Mouse (Mus musculus): Measurements from ENCODE around the gene Zcchc8. TPM values are rescaled to one million over a fixed set of nuclear protein-coding genes. Genes with fewer than 3 reads are reported as not detected.
"Not testable (repeated sequence)": the region's sequence is repeated elsewhere in the genome, so short reads cannot be mapped to it uniquely, and the experiment has no call there.

Gene Zcchc8
- polyA plus RNA-seq (2016; fragmentation: Nextera tagmentation; extraction: Ambion mirVana), result 92.4 and 97.3 TPM in 2 replicates

- Histone ChIP-seq H3K4me1 (peaks cover 24% of the 10 kb centered on the region), H3K9me3 (no peaks in the 10 kb centered on the region), H3K27ac (replicated peaks) (peak within 1 kb of the TSS; percentile 83), H3K4me2 (replicated peaks) (peak within 1 kb of the TSS; percentile 84), H3K36me3 (peaks cover 18% of the 10 kb centered on the region), H3K27me3 (no peaks in the 10 kb centered on the region), H3K9ac (replicated peaks) (peak within 1 kb of the TSS; percentile 88), H3K4me3 (peak within 1 kb of the TSS; percentile 94)
- under 1% methylated on average over 83 of the region's 83 CpGs for WGBS
- peak; percentile 100 for ATAC-seq (ENCODE audit: low FRiP score, low read depth)
Measured at GRCm38 (mm10) chr5:123720328-123721311, at the start of gene Zcchc8. Gene Zcchc8, minus strand, starts transcription at chr5:123721100.

GRCm38 (mm10) chr5:123766455-123766854 is 45.6 kb upstream of the Zcchc8 start:
- H3K4me1 ChIP-seq; H3K9me3 ChIP-seq; H3K4me3 ChIP-seq; H3K27me3 ChIP-seq; H3K9ac ChIP-seq (replicated peaks); H3K4me2 ChIP-seq (replicated peaks); ATAC-seq (ENCODE audit: low FRiP score, low read depth); H3K27ac ChIP-seq (replicated peaks): not testable (repeated sequence)
- peaks cover 64% of the 10 kb centered on the region for H3K36me3 ChIP-seq
- 95% methylated on average over 11 of the region's 11 CpGs for WGBS

GRCm38 (mm10) chr5:123765506-123765905 is 44.6 kb upstream of the Zcchc8 start:
- Histone ChIP-seq H3K4me3 (no peak overlapping the region), H3K9me3 (no peaks in the 10 kb centered on the region), H3K27ac (replicated peaks) (no peak overlapping the region), H3K9ac (replicated peaks) (no peak overlapping the region), H3K36me3 (peaks cover 63% of the 10 kb centered on the region), H3K4me1 (no peaks in the 10 kb centered on the region), H3K27me3 (no peaks in the 10 kb centered on the region), H3K4me2 (replicated peaks) (no peak overlapping the region)
- no peak for ATAC-seq (ENCODE audit: low FRiP score, low read depth)
- WGBS, result 96% methylated on average over 11 of the region's 11 CpGs

GRCm38 (mm10) chr5:123749065-123750064 is 28.5 kb upstream of the Zcchc8 start, which contains the start of the genes Rsrc2 and Kntc1:
Gene Rsrc2, minus strand, starts transcription at chr5:123749414.
Gene Kntc1, plus strand, starts transcription at chr5:123749716.
- Histone ChIP-seq H3K4me1 (peaks cover 28% of the 10 kb centered on the region), H3K4me2 (replicated peaks) (peak within 1 kb of the TSS; percentile 87), H3K4me3 (peak within 1 kb of the TSS; percentile 76), H3K36me3 (peaks cover 21% of the 10 kb centered on the region), H3K27ac (replicated peaks) (peak within 1 kb of the TSS; percentile 98), H3K9ac (replicated peaks) (peak within 1 kb of the TSS; percentile 88), H3K27me3 (no peaks in the 10 kb centered on the region), H3K9me3 (no peaks in the 10 kb centered on the region)
- ATAC-seq (ENCODE audit: low FRiP score, low read depth), result peak; percentile 97
- under 1% methylated on average over 63 of the region's 63 CpGs for WGBS

- H3K4me3 ChIP-seq, result peak overlapping the region; percentile 76
- peaks cover 23% of the 10 kb centered on the region for H3K36me3 ChIP-seq
- peaks cover 28% of the 10 kb centered on the region for H3K4me1 ChIP-seq
- H3K4me2 ChIP-seq (replicated peaks), result peak overlapping the region; percentile 87
- no peaks in the 10 kb centered on the region for H3K9me3 ChIP-seq
- H3K27ac ChIP-seq (replicated peaks), result peak overlapping the region; percentile 98
- under 1% methylated on average over 18 of the region's 18 CpGs for WGBS
- H3K27me3 ChIP-seq, result no peaks in the 10 kb centered on the region
- peak overlapping the region; percentile 88 for H3K9ac ChIP-seq (replicated peaks)
- no peak; the same call in 1 of the 2 replicates for ATAC-seq (ENCODE audit: low FRiP score, low read depth)
Measured at GRCm38 (mm10) chr5:123748339-123749064, 27.6 kb upstream of the Zcchc8 start.

- Histone ChIP-seq H3K4me2 (replicated peaks) (peak overlapping the region; percentile 87), H3K4me3 (peak overlapping the region; percentile 76), H3K4me1 (peaks cover 28% of the 10 kb centered on the region), H3K9me3 (no peaks in the 10 kb centered on the region), H3K36me3 (peaks cover 26% of the 10 kb centered on the region), H3K9ac (replicated peaks) (peak overlapping the region; percentile 88), H3K27me3 (no peaks in the 10 kb centered on the region), H3K27ac (replicated peaks) (no peak overlapping the region)
- no peak for ATAC-seq (ENCODE audit: low FRiP score, low read depth)
- WGBS, result 25% methylated on average over 7 of the region's 7 CpGs
Measured at GRCm38 (mm10) chr5:123747604-123748003, 26.7 kb upstream of the Zcchc8 start.

DNA sequence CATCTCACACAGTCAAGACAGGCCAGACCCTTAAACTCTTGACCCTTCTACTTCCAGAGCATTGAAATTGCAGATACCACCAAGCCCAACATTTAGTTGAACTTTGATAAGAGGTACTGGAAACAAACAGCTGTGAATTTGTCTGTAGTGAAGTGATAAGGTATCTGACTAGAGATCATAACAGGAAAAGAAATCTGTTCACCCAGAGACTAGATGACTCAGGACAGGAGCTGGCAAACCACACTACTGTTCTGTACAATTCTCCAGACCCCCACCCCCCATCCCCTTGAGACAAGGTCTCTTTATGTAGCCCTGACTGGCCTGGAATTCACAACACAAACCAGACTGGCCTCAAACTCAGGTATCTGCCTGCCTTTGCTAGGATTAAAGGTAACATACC is 25.4 kb upstream of the Zcchc8 start:
- Histone ChIP-seq H3K4me2 (replicated peaks) (peak overlapping the region; percentile 87), H3K36me3 (peaks cover 26% of the 10 kb centered on the region), H3K9me3 (no peaks in the 10 kb centered on the region), H3K4me3 (peak overlapping the region; percentile 76), H3K27me3 (no peaks in the 10 kb centered on the region), H3K27ac (replicated peaks) (no peak overlapping the region), H3K4me1 (peaks cover 28% of the 10 kb centered on the region), H3K9ac (replicated peaks) (0 out of 2 replicates have a peak overlapping the region, but pooled peaks have one; percentile 17)
- ATAC-seq (ENCODE audit: low FRiP score, low read depth), result no peak

DNA sequence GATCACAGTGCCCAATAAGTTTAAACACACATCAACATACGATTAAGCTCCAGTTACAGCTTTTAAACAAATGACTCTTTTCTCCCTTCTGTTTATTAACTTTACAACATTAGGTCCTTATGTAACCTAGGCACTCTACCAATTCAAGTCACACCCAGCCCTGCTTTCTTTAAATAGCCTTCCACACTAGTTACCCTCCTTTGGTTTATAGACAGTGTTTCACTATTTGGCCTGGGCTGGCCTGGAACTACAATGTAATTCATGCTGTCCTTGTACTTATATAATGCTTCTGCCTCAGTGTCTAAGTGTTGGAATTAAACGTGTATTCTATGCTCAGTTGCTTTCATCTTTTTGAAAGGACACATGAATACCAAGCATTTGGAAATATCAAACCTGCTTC is 23.5 kb upstream of the Zcchc8 start:
- no peak overlapping the region for H3K27ac ChIP-seq (replicated peaks)
- H3K36me3 ChIP-seq, result peaks cover 40% of the 10 kb centered on the region
- no peak overlapping the region for H3K4me2 ChIP-seq (replicated peaks)
- H3K4me1 ChIP-seq, result peaks cover 21% of the 10 kb centered on the region
- WGBS, result 90% methylated on average over 2 of the region's 2 CpGs
- no peak overlapping the region for H3K4me3 ChIP-seq
- no peaks in the 10 kb centered on the region for H3K27me3 ChIP-seq
- H3K9ac ChIP-seq (replicated peaks), result no peak overlapping the region
- no peak for ATAC-seq (ENCODE audit: low FRiP score, low read depth)
- no peaks in the 10 kb centered on the region for H3K9me3 ChIP-seq

DNA sequence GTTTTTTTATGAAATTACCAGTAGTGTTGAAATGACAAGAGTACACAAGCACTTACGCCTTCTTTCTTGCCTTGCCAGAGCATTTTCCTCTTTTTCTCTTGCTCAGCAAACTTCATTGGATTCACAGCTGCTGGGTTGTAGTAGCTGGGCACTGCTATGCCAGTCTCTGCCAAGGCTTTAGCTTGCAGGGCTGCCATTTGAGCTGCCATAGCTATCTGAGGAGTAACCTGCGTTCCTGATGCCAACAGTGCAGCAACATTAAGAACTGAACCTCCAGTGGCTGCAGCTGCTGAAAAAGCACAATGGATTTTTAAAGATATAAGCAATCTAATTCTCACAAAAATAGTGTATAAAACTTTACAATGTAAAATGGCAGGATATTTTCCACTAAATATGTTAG is 10.1 kb upstream of the Zcchc8 start:
- Histone ChIP-seq H3K27me3 (no peaks in the 10 kb centered on the region), H3K4me2 (replicated peaks) (no peak overlapping the region), H3K36me3 (peaks cover 78% of the 10 kb centered on the region), H3K9me3 (no peaks in the 10 kb centered on the region), H3K27ac (replicated peaks) (no peak overlapping the region), H3K9ac (replicated peaks) (no peak overlapping the region), H3K4me1 (no peaks in the 10 kb centered on the region), H3K4me3 (no peak overlapping the region)
- WGBS, result 95% methylated on average over 2 of the region's 2 CpGs
- no peak for ATAC-seq (ENCODE audit: low FRiP score, low read depth)

DNA sequence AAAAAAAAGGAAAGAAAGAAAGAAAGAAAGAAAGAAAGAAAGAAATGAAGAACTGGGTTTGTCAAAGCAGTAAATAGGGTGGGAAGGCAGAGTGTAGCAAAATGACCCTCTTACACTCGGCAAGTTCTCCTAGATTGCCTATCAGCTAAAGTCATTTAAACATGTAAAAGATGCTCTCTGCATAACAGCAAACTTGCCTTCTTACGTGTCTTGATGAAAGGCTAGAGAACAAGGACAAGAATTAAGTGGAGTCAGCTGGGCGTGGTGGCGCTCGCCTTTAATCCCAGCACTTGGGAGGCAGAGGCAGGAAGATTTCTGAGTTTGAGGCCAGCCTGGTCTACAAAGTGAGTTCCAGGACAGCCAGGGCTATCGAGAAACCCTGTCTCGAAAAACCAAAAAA is 2.9 kb upstream of the Zcchc8 start:
- H3K4me3 ChIP-seq; H3K9me3 ChIP-seq; H3K9ac ChIP-seq (replicated peaks); ATAC-seq (ENCODE audit: low FRiP score, low read depth); H3K27me3 ChIP-seq; H3K4me2 ChIP-seq (replicated peaks); H3K27ac ChIP-seq (replicated peaks); H3K4me1 ChIP-seq: not testable (repeated sequence)
- WGBS, result 90% methylated on average over 7 of the region's 7 CpGs
- peaks cover 15% of the 10 kb centered on the region for H3K36me3 ChIP-seq

GRCm38 (mm10) chr5:123714622-123715021 is 6.3 kb downstream of the Zcchc8 start:
- Histone ChIP-seq H3K4me1 (peaks cover 23% of the 10 kb centered on the region), H3K27me3 (no peaks in the 10 kb centered on the region), H3K36me3 (peaks cover 78% of the 10 kb centered on the region), H3K4me2 (replicated peaks) (no peak overlapping the region), H3K4me3 (no peak overlapping the region), H3K27ac (replicated peaks) (no peak overlapping the region), H3K9me3 (no peaks in the 10 kb centered on the region), H3K9ac (replicated peaks) (no peak overlapping the region)
- 91% methylated on average over 4 of the region's 4 CpGs for WGBS
- no peak for ATAC-seq (ENCODE audit: low FRiP score, low read depth)

All from midbrain, embryonic 12.5 days (tissue).